In genomic region chr2:129401803-129402202, GRCm38 (mm10) we compare ENCODE assay signal across 11 mouse cellular contexts.
"Had no signal": no experiment of that assay in that cellular context is flagged by ENCODE, and none has a peak within 500 bp of the region (broad histone marks: within the 10 kb centered on the region; RNA-seq: fewer than 3 reads in every experiment).

No protein-coding gene starts in this region.

- ATAC-seq: liver, embryonic 12.5 days; midbrain, embryonic 13.5 days; midbrain, embryonic 16.5 days had no signal

- DNase-seq: lung, adult 18-20 months; lung, embryonic 14.5 days; lung, postnatal 10 days; lung, postnatal 36 days; right cerebral cortex, postnatal 14 days; thymus, adult 18-20 months; thymus, postnatal 14 days; thymus, postnatal 36 days had no signal
